Mouse (Mus musculus) adrenal gland, postnatal 4 days (tissue): ENCODE measurements around the gene Mdh1b. TPM values are rescaled to one million over a fixed set of nuclear protein-coding genes. Genes with fewer than 3 reads are reported as not detected.

Experiments used
- DNase-seq, 2 experiments: peaks; one replicate each; pipeline ENCODE4 v3.0.0; 2021 to 2022; ENCODE audit warnings: low spot score in 2 of 2, mixed read lengths in 2 of 2
- total RNA-seq, 2 experiments: library from RNA; stranded (reverse); gene quantifications; 2 replicates each; pipeline ENCODE4 v1.2.3; 2021

The Mdh1b gene
- total RNA-seq, 2 experiments from 2014 or later: 0.22 TPM; not detected in 1

GRCm38 (mm10) chr1:63659591-63659990, 70.5 kb downstream of the Mdh1b start:
- no peak for DNase-seq

DNA sequence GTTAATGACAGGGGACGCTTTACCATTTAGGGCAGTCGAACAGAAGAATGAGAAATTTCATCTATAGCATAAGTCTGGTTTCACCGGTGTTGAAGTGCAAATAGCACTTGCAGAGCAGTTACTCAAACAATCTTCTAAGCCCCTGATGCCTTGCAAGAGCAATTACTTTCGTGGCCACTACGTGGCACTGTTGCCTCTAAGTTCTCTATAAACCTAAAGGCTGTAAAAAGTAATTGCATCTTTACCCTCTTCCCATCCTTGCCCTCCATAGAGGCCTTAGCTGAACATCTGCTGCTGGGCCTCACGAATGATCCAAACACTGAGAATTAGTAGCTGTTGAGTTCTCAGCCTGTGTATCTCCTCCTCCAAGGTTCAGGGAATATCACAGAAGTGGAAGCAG, 72.1 kb downstream of the Mdh1b start:
- DNase-seq: peak; percentile 19 to 25

Other genes with a start within 250 kb of the Mdh1b start
- not detected for gene Gm39653, start 114.3 kb downstream of the Mdh1b start, total RNA-seq
- gene Dytn, start 43.4 kb downstream of the Mdh1b start, total RNA-seq: not detected
- gene Fastkd2, start 296 bp upstream of the Mdh1b start, total RNA-seq: 10 to 100 TPM; 28.4 to 36.3 TPM
- not detected for gene 4933402D24Rik, start 38.9 kb upstream of the Mdh1b start, total RNA-seq